Mouse (Mus musculus): ENCODE results near the gene Adcy10. TPM values are rescaled to one million over a fixed set of nuclear protein-coding genes. Genes with fewer than 3 reads are reported as not detected.

The Adcy10 gene
- polyA plus RNA-seq, 1 experiment from 2014 or later: 0.05 TPM

GRCm38 (mm10) chr1:165603218-165603617, 118.2 kb downstream of the Adcy10 start:
- Histone ChIP-seq H3K36me3 (ENCODE audit: control insufficient read depth, insufficient read depth, low read length) (no peaks in the 10 kb centered on the region; the same call in 1 of the 2 replicates), H3K27me3 (ENCODE audit: control insufficient read depth, insufficient read depth, low read length) (no peaks in the 10 kb centered on the region), H3K4me3 (ENCODE audit: low read depth, low read length) (no peak overlapping the region), H3K27ac (ENCODE audit: low read depth, low read length) (no peak overlapping the region), H3K9ac (ENCODE audit: low read length) (no peak overlapping the region), H3K4me2 (ENCODE audit: low read depth, low read length, severe bottlenecking) (no peak overlapping the region), H3K4me1 (replicated peaks; ENCODE audit: control insufficient read depth, insufficient read depth, low read length) (no peaks in the 10 kb centered on the region), H3K9me3 (ENCODE audit: control insufficient read depth, low read length) (no peaks in the 10 kb centered on the region)
- 89% methylated on average over 14 of the region's 14 CpGs for WGBS
- DNase-seq (ENCODE audit: low spot score): no peak
- ATAC-seq (replicated peaks; ENCODE audit: low FRiP score): no peak

DNA sequence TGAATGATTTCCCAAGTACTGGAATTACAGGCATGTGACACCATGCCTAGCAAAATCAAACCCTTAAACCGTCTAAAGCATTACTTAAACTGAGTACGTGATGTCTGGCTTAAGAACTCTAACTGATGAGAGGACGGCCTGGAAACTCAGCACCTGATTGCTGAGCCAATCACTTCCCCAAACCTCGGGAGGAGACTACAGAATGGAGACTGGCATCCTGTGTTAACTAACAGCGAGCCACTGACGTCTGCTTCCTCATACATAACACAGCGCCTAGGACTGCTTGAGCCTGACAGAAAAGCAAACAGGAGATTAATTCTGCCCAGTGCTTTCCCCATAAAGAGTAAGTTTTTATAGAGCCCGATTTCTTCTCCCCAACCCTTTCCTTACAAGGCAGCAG, 119.2 kb downstream of the Adcy10 start:
- no peaks in the 10 kb centered on the region; the same call in 1 of the 2 replicates for H3K36me3 ChIP-seq (ENCODE audit: control insufficient read depth, insufficient read depth, low read length)
- H3K4me2 ChIP-seq (ENCODE audit: low read depth, low read length, severe bottlenecking): no peak overlapping the region
- no peaks in the 10 kb centered on the region for H3K9me3 ChIP-seq (ENCODE audit: control insufficient read depth, low read length)
- ATAC-seq (replicated peaks; ENCODE audit: low FRiP score) (no peak), DNase-seq (ENCODE audit: low spot score) (no peak)
- H3K9ac ChIP-seq (ENCODE audit: low read length): no peak overlapping the region
- WGBS: 92% methylated on average over 8 of the region's 8 CpGs
- H3K27ac ChIP-seq (ENCODE audit: low read depth, low read length): no peak overlapping the region
- no peaks in the 10 kb centered on the region for H3K27me3 ChIP-seq (ENCODE audit: control insufficient read depth, insufficient read depth, low read length)
- H3K4me1 ChIP-seq (replicated peaks; ENCODE audit: control insufficient read depth, insufficient read depth, low read length): no peaks in the 10 kb centered on the region; the same call in 1 of the 2 replicates
- no peak overlapping the region for H3K4me3 ChIP-seq (ENCODE audit: low read depth, low read length)

DNA sequence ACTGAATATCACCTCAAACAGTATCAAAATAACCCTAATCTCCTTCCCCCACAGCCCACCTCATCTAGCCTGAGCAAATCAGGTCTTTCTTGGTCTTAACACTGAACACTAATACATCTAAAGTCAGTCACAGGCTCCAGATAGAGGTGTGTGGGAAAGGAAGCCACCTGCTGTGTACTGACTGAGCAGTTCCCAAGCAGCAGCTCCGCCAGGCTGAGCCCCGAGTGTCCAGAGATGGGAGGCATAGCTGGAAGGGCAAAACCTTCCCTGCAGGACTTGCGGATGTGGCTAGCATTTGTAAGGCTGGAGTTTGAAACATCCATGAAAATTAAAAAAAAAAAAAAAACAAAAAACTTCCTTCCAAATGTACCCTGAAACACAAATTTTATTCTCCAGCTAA, 120.1 kb downstream of the Adcy10 start:
- H3K9ac ChIP-seq (ENCODE audit: low read length): no peak overlapping the region
- H3K36me3 ChIP-seq (ENCODE audit: control insufficient read depth, insufficient read depth, low read length): no peaks in the 10 kb centered on the region; the same call in 1 of the 2 replicates
- H3K27ac ChIP-seq (ENCODE audit: low read depth, low read length): no peak overlapping the region
- H3K4me3 ChIP-seq (ENCODE audit: low read depth, low read length): no peak overlapping the region
- peaks cover 2% of the 10 kb centered on the region; the same call in 1 of the 2 replicates for H3K4me1 ChIP-seq (replicated peaks; ENCODE audit: control insufficient read depth, insufficient read depth, low read length)
- H3K4me2 ChIP-seq (ENCODE audit: low read depth, low read length, severe bottlenecking): no peak overlapping the region
- WGBS: 76% methylated on average over 3 of the region's 3 CpGs
- no peaks in the 10 kb centered on the region for H3K27me3 ChIP-seq (ENCODE audit: control insufficient read depth, insufficient read depth, low read length)
- ATAC-seq (replicated peaks; ENCODE audit: low FRiP score) (no peak), DNase-seq (ENCODE audit: low spot score) (no peak)
- H3K9me3 ChIP-seq (ENCODE audit: control insufficient read depth, low read length): no peaks in the 10 kb centered on the region

- no peak overlapping the region for H3K4me3 ChIP-seq (ENCODE audit: low read depth, low read length)
- no peak overlapping the region for H3K27ac ChIP-seq (ENCODE audit: low read depth, low read length)
- ATAC-seq (replicated peaks; ENCODE audit: low FRiP score) (no peak), DNase-seq (ENCODE audit: low spot score) (no peak)
- no peaks in the 10 kb centered on the region for H3K27me3 ChIP-seq (ENCODE audit: control insufficient read depth, insufficient read depth, low read length)
- H3K9me3 ChIP-seq (ENCODE audit: control insufficient read depth, low read length): no peaks in the 10 kb centered on the region
- no peak overlapping the region for H3K4me2 ChIP-seq (ENCODE audit: low read depth, low read length, severe bottlenecking)
- H3K4me1 ChIP-seq (replicated peaks; ENCODE audit: control insufficient read depth, insufficient read depth, low read length): peaks cover 6% of the 10 kb centered on the region; the same call in 1 of the 2 replicates
- no peaks in the 10 kb centered on the region; the same call in 1 of the 2 replicates for H3K36me3 ChIP-seq (ENCODE audit: control insufficient read depth, insufficient read depth, low read length)
- WGBS: 95% methylated on average over 6 of the region's 6 CpGs
- no peak overlapping the region for H3K9ac ChIP-seq (ENCODE audit: low read length)
These were observed 120.8 kb downstream of the Adcy10 start for GRCm38 (mm10) chr1:165605774-165606173.

- no peak for DNase-seq (ENCODE audit: low spot score)
- Histone ChIP-seq H3K36me3 (ENCODE audit: control insufficient read depth, insufficient read depth, low read length) (no peaks in the 10 kb centered on the region; the same call in 1 of the 2 replicates), H3K4me3 (ENCODE audit: low read depth, low read length) (no peak overlapping the region), H3K27ac (ENCODE audit: low read depth, low read length) (no peak overlapping the region), H3K4me1 (replicated peaks; ENCODE audit: control insufficient read depth, insufficient read depth, low read length) (peaks cover 11% of the 10 kb centered on the region; the same call in 1 of the 2 replicates), H3K4me2 (ENCODE audit: low read depth, low read length, severe bottlenecking) (no peak overlapping the region), H3K9ac (ENCODE audit: low read length) (no peak overlapping the region), H3K9me3 (ENCODE audit: control insufficient read depth, low read length) (no peaks in the 10 kb centered on the region), H3K27me3 (ENCODE audit: control insufficient read depth, insufficient read depth, low read length) (no peaks in the 10 kb centered on the region)
- WGBS: 92% methylated on average over 4 of the region's 4 CpGs
- ATAC-seq (replicated peaks; ENCODE audit: low FRiP score): no peak
These were observed 123.9 kb downstream of the Adcy10 start for GRCm38 (mm10) chr1:165608904-165609303.

- H3K27ac ChIP-seq (ENCODE audit: low read depth, low read length): peak overlapping the region; percentile 68
- no peaks in the 10 kb centered on the region for H3K9me3 ChIP-seq (ENCODE audit: control insufficient read depth, low read length)
- peak overlapping the region; percentile 24 for H3K9ac ChIP-seq (ENCODE audit: low read length)
- H3K27me3 ChIP-seq (ENCODE audit: control insufficient read depth, insufficient read depth, low read length): no peaks in the 10 kb centered on the region
- peaks cover 11% of the 10 kb centered on the region; the same call in 1 of the 2 replicates for H3K4me1 ChIP-seq (replicated peaks; ENCODE audit: control insufficient read depth, insufficient read depth, low read length)
- H3K36me3 ChIP-seq (ENCODE audit: control insufficient read depth, insufficient read depth, low read length): peaks cover under 1% of the 10 kb centered on the region; the same call in 1 of the 2 replicates
- ATAC-seq (replicated peaks; ENCODE audit: low FRiP score) (peak; percentile 56), DNase-seq (ENCODE audit: low spot score) (no peak)
- 53% methylated on average over 7 of the region's 7 CpGs for WGBS
- H3K4me3 ChIP-seq (ENCODE audit: low read depth, low read length): no peak overlapping the region
- no peak overlapping the region for H3K4me2 ChIP-seq (ENCODE audit: low read depth, low read length, severe bottlenecking)
These were observed 124.7 kb downstream of the Adcy10 start for GRCm38 (mm10) chr1:165609495-165610320.

DNA sequence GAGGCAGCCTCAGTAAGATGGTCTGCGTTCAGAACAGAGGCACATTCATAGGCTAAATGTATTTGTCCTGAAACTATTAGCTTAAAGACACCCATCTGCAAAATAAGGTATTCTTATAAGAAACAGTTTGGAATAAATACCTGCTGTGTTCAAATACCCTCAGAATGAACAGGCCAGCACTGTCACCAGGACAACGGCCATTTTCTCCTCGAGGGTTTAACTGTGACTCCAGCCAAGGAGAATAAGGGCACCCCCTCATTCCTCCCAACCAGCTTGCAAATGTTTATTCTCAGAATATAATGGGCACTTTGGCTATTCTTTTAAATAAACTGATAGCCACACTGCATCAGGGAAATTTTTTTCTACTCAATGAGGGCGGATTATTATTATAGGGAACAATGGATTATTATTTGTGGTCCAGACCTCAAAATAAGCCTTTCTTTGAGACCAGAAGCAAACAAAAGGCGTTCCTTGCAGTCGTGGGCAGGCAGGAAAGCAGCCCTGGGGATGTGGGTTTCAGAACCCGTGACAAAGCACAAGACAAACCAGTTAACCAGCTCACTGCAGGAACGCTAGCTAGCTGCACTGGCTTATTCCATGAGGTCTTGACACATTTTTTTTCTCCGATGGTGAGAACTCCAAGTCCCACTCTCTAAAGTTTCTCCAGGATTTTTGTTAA, 125.5 kb downstream of the Adcy10 start:
- peaks cover 5% of the 10 kb centered on the region; the same call in 1 of the 2 replicates for H3K36me3 ChIP-seq (ENCODE audit: control insufficient read depth, insufficient read depth, low read length)
- H3K9ac ChIP-seq (ENCODE audit: low read length): peak overlapping the region; percentile 24
- 9% methylated on average over 9 of the region's 9 CpGs for WGBS
- H3K4me3 ChIP-seq (ENCODE audit: low read depth, low read length): no peak overlapping the region
- H3K27ac ChIP-seq (ENCODE audit: low read depth, low read length): peak overlapping the region; percentile 68
- no peaks in the 10 kb centered on the region for H3K27me3 ChIP-seq (ENCODE audit: control insufficient read depth, insufficient read depth, low read length)
- H3K4me1 ChIP-seq (replicated peaks; ENCODE audit: control insufficient read depth, insufficient read depth, low read length): peaks cover 11% of the 10 kb centered on the region; the same call in 1 of the 2 replicates
- ATAC-seq (replicated peaks; ENCODE audit: low FRiP score) (peak; percentile 69), DNase-seq (ENCODE audit: low spot score) (no peak)
- no peak overlapping the region for H3K4me2 ChIP-seq (ENCODE audit: low read depth, low read length, severe bottlenecking)
- no peaks in the 10 kb centered on the region; the same call in 1 of the 2 replicates for H3K9me3 ChIP-seq (ENCODE audit: control insufficient read depth, low read length)

DNA sequence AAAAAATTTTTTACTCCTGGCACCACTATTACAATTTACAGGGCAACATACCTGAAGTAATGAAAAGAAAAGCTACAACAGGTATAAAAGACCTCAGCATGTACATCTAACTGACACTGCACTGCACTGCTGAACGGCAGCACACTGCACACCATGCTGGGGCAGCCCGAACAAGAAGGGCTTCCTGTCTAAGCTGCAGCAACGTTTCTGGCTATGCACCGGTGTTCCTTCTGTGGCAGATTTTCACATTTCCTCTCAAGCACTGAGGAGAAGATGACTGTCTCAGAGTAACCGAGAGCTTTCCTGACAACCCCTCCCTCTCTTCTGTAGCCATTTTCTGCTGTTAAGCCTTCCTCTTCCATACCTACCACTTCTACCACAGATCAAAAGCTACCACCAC, 127.7 kb downstream of the Adcy10 start:
- ATAC-seq (replicated peaks; ENCODE audit: low FRiP score) (no peak), DNase-seq (ENCODE audit: low spot score) (no peak)
- peaks cover 5% of the 10 kb centered on the region; the same call in 1 of the 2 replicates for H3K36me3 ChIP-seq (ENCODE audit: control insufficient read depth, insufficient read depth, low read length)
- WGBS: 79% methylated on average over 5 of the region's 5 CpGs
- no peak overlapping the region for H3K4me3 ChIP-seq (ENCODE audit: low read depth, low read length)
- no peaks in the 10 kb centered on the region for H3K27me3 ChIP-seq (ENCODE audit: control insufficient read depth, insufficient read depth, low read length)
- H3K9ac ChIP-seq (ENCODE audit: low read length): no peak overlapping the region
- H3K27ac ChIP-seq (ENCODE audit: low read depth, low read length): no peak overlapping the region
- no peak overlapping the region for H3K4me2 ChIP-seq (ENCODE audit: low read depth, low read length, severe bottlenecking)
- peaks cover 11% of the 10 kb centered on the region; the same call in 1 of the 2 replicates for H3K4me1 ChIP-seq (replicated peaks; ENCODE audit: control insufficient read depth, insufficient read depth, low read length)
- H3K9me3 ChIP-seq (ENCODE audit: control insufficient read depth, low read length): peaks cover 2% of the 10 kb centered on the region; the same call in 1 of the 2 replicates

Measured in forebrain, embryonic 11.5 days (tissue).